Mouse (Mus musculus) c-Kit-positive CD71-positive TER-119-positive erythroid progenitor cells, embryonic 14.5 days (primary cell): ENCODE results near the gene Ntn5.
A peak's percentile ranks its signal among the peaks of the same experiment; 100 is the strongest.
"Not testable (repeated sequence)": the region's sequence is repeated elsewhere in the genome, so short reads cannot be mapped to it uniquely, and the experiment has no call there.

Experiments
- DNase-seq: peaks from one replicate; pipeline ENCODE4 v3.0.0-alpha.2; 2013; ENCODE audit warnings: low spot score

Ntn5 gene

GRCm38 (mm10) chr7:45683396-45684050 lies at the start of gene Ntn5:
Gene Ntn5, plus strand, starts transcription at chr7:45684022.
- no peak for DNase-seq

- DNase-seq, result no peak
Observed at GRCm38 (mm10) chr7:45634946-45635681, 48.7 kb upstream of the Ntn5 start.

GRCm38 (mm10) chr7:45635711-45636688 lies 47.8 kb upstream of the Ntn5 start:
- no peak for DNase-seq

GRCm38 (mm10) chr7:45637710-45638109 lies 46.1 kb upstream of the Ntn5 start:
- DNase-seq, result no peak

- no peak for DNase-seq
Observed at GRCm38 (mm10) chr7:45638623-45639401, 45.0 kb upstream of the Ntn5 start.

- DNase-seq, result no peak
Observed at GRCm38 (mm10) chr7:45639561-45640027, 44.2 kb upstream of the Ntn5 start, which contains the start of gene Mamstr. Gene Mamstr, plus strand, starts transcription at chr7:45639977.

- DNase-seq, result no peak
Observed at GRCm38 (mm10) chr7:45640191-45640957, 43.4 kb upstream of the Ntn5 start.

GRCm38 (mm10) chr7:45641391-45642040 lies 42.3 kb upstream of the Ntn5 start:
- no peak for DNase-seq

- no peak for DNase-seq
Observed at GRCm38 (mm10) chr7:45642083-45642482, 41.7 kb upstream of the Ntn5 start.

GRCm38 (mm10) chr7:45642503-45643255 lies 41.1 kb upstream of the Ntn5 start:
- DNase-seq, result no peak

GRCm38 (mm10) chr7:45643441-45644178 lies 40.2 kb upstream of the Ntn5 start:
- peak; percentile 65 for DNase-seq

- DNase-seq, result no peak
Observed at GRCm38 (mm10) chr7:45644183-45644582, 39.6 kb upstream of the Ntn5 start.

- no peak for DNase-seq
Observed at GRCm38 (mm10) chr7:45644872-45645590, 38.8 kb upstream of the Ntn5 start.

GRCm38 (mm10) chr7:45645591-45645971 lies 38.2 kb upstream of the Ntn5 start:
- DNase-seq, result no peak

- no peak for DNase-seq
Observed at GRCm38 (mm10) chr7:45646671-45647070, 37.2 kb upstream of the Ntn5 start.

GRCm38 (mm10) chr7:45649351-45649750 lies 34.5 kb upstream of the Ntn5 start:
- DNase-seq, result no peak

GRCm38 (mm10) chr7:45650484-45650883 lies 33.3 kb upstream of the Ntn5 start:
- not testable (repeated sequence) for DNase-seq
